Mouse (Mus musculus): ENCODE data around the gene H2-M10.5. TPM values are rescaled to one million over a fixed set of nuclear protein-coding genes. Genes with fewer than 3 reads are reported as not detected.

The H2-M10.5 gene
- polyA plus RNA-seq, 1 experiment from 2014 or later: not detected

Other genes starting within 250 kb of the H2-M10.5 start
- not detected in 2 replicates for gene H2-M11, start 225.8 kb upstream of the H2-M10.5 start, polyA plus RNA-seq (2016; fragmentation: Nextera tagmentation; extraction: Ambion mirVana)
- not detected in 2 replicates for gene H2-M9, start 130.2 kb upstream of the H2-M10.5 start, polyA plus RNA-seq (2016; fragmentation: Nextera tagmentation; extraction: Ambion mirVana)
- gene H2-M1, start 100.7 kb upstream of the H2-M10.5 start, polyA plus RNA-seq (2016; fragmentation: Nextera tagmentation; extraction: Ambion mirVana): not detected in 2 replicates
- not detected in 2 replicates for gene H2-M10.6, start 39.3 kb downstream of the H2-M10.5 start, polyA plus RNA-seq (2016; fragmentation: Nextera tagmentation; extraction: Ambion mirVana)
- 27.1 and 30.4 TPM in 2 replicates for gene Trim26, start 64.2 kb downstream of the H2-M10.5 start, polyA plus RNA-seq (2016; fragmentation: Nextera tagmentation; extraction: Ambion mirVana)
- 0.20 TPM in 1 of 2 replicates, not detected in the other for gene Trim15, start 94.3 kb downstream of the H2-M10.5 start, polyA plus RNA-seq (2016; fragmentation: Nextera tagmentation; extraction: Ambion mirVana)
- 18.6 and 21.5 TPM in 2 replicates for gene Trim10, start 96.7 kb downstream of the H2-M10.5 start, polyA plus RNA-seq (2016; fragmentation: Nextera tagmentation; extraction: Ambion mirVana)
- gene Trim40, start 117.2 kb downstream of the H2-M10.5 start, polyA plus RNA-seq (2016; fragmentation: Nextera tagmentation; extraction: Ambion mirVana): not detected in 2 replicates
- gene Trim31, start 125.2 kb downstream of the H2-M10.5 start, polyA plus RNA-seq (2016; fragmentation: Nextera tagmentation; extraction: Ambion mirVana): not detected in 2 replicates
- gene Rnf39, start 170.0 kb downstream of the H2-M10.5 start, polyA plus RNA-seq (2016; fragmentation: Nextera tagmentation; extraction: Ambion mirVana): not detected in 2 replicates
- gene Ppp1r11, start 178.8 kb downstream of the H2-M10.5 start, polyA plus RNA-seq (2016; fragmentation: Nextera tagmentation; extraction: Ambion mirVana): 98.8 and 121 TPM in 2 replicates
- gene Znrd1, start 185.6 kb downstream of the H2-M10.5 start, polyA plus RNA-seq (2016; fragmentation: Nextera tagmentation; extraction: Ambion mirVana): 45.2 and 55.4 TPM in 2 replicates
- gene Znrd1as, start 185.7 kb downstream of the H2-M10.5 start, polyA plus RNA-seq (2016; fragmentation: Nextera tagmentation; extraction: Ambion mirVana): 7.7 and 10.3 TPM in 2 replicates
- gene 2410137M14Rik, start 208.3 kb downstream of the H2-M10.5 start, polyA plus RNA-seq (2016; fragmentation: Nextera tagmentation; extraction: Ambion mirVana): 0.19 and 0.32 TPM in 2 replicates
- 0.27 and 0.39 TPM in 2 replicates for gene H2-M5, start 216.6 kb downstream of the H2-M10.5 start, polyA plus RNA-seq (2016; fragmentation: Nextera tagmentation; extraction: Ambion mirVana)
- 65.9 and 84.5 TPM in 2 replicates for gene Zfp57, start 228.3 kb downstream of the H2-M10.5 start, polyA plus RNA-seq (2016; fragmentation: Nextera tagmentation; extraction: Ambion mirVana)